Mouse (Mus musculus): ENCODE measurements around the gene Tmprss2. TPM values are rescaled to one million over a fixed set of nuclear protein-coding genes. Genes with fewer than 3 reads are reported as not detected.
A peak's percentile ranks its signal among the peaks of the same experiment; 100 is the strongest.

Tmprss2 gene
- polyA plus RNA-seq, 1 experiment from 2014 or later: 0.63 TPM

DNA sequence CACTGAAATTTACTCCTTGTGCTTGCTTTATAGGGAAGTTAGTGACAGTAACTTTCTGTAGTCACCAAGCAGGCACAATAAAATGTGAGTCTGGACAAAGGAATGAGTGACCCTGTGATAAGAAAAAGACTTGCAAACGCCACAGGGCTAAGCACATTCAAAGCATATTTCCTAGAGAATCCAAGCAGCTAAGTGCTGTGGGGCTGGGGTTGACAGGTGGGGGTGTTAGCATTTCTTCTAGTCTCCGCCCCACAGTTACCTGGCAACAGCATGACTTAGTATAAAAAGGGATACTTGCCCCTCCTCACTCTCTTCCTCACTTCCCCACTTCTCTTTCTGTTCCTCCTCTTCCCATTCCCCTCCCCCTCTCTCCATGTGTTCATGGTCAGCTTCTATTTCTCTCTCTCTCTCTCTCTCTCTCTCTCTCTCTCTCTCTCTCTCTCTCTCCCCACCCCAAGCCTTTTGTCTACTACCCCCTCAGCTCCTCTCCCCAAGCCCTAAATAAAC lies 11.4 kb upstream of the Tmprss2 start:
- Histone ChIP-seq H3K36me3 (ENCODE audit: control insufficient read depth, insufficient read depth, low read length) (no peaks in the 10 kb centered on the region), H3K9me3 (ENCODE audit: control insufficient read depth, low read length) (no peaks in the 10 kb centered on the region), H3K4me2 (ENCODE audit: low read depth, low read length) (no peak overlapping the region), H3K4me1 (ENCODE audit: control insufficient read depth, insufficient read depth, low read length) (no peaks in the 10 kb centered on the region), H3K27me3 (ENCODE audit: control insufficient read depth, insufficient read depth, low read length) (no peaks in the 10 kb centered on the region), H3K9ac (replicated peaks; ENCODE audit: low read depth, low read length) (no peak overlapping the region), H3K27ac (ENCODE audit: low read depth, low read length) (no peak overlapping the region), H3K4me3 (ENCODE audit: low read depth, low read length) (no peak overlapping the region)
- WGBS: 44% methylated on average over 2 of the region's 2 CpGs
- no peak for ATAC-seq (ENCODE audit: low read depth)

DNA sequence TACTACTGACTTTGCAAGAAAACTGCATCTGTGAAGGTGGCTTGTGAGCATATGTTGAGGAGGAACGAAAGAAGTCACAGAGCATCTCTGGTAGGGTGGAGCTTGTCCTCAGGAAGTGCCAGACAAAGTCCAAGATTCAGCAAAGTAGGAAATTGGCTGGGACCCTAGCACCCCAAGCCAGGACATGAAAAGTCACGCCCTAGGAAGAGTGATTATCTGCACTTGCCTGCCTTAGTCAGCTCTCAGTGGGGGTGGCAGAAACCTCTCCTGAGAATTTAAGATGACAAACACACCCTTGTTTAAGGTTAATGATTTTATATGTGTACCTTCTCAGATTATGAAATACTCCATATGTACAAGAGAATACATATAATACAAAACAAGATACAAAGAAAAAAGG lies 7.3 kb upstream of the Tmprss2 start:
- Histone ChIP-seq H3K4me3 (ENCODE audit: low read depth, low read length) (no peak overlapping the region), H3K27ac (ENCODE audit: low read depth, low read length) (no peak overlapping the region), H3K36me3 (ENCODE audit: control insufficient read depth, insufficient read depth, low read length) (no peaks in the 10 kb centered on the region), H3K27me3 (ENCODE audit: control insufficient read depth, insufficient read depth, low read length) (no peaks in the 10 kb centered on the region), H3K4me1 (ENCODE audit: control insufficient read depth, insufficient read depth, low read length) (no peaks in the 10 kb centered on the region), H3K4me2 (ENCODE audit: low read depth, low read length) (no peak overlapping the region), H3K9me3 (ENCODE audit: control insufficient read depth, low read length) (no peaks in the 10 kb centered on the region), H3K9ac (replicated peaks; ENCODE audit: low read depth, low read length) (no peak overlapping the region)
- no peak for ATAC-seq (ENCODE audit: low read depth)
- 78% methylated on average over 2 of the region's 2 CpGs for WGBS

- Histone ChIP-seq H3K36me3 (ENCODE audit: control insufficient read depth, insufficient read depth, low read length) (no peaks in the 10 kb centered on the region), H3K27me3 (ENCODE audit: control insufficient read depth, insufficient read depth, low read length) (peaks cover 26% of the 10 kb centered on the region), H3K4me3 (ENCODE audit: low read depth, low read length) (no peak overlapping the region), H3K9ac (replicated peaks; ENCODE audit: low read depth, low read length) (no peak overlapping the region), H3K27ac (ENCODE audit: low read depth, low read length) (no peak overlapping the region), H3K4me1 (ENCODE audit: control insufficient read depth, insufficient read depth, low read length) (peaks cover 6% of the 10 kb centered on the region; the same call in 1 of the 2 replicates), H3K4me2 (ENCODE audit: low read depth, low read length) (no peak overlapping the region), H3K9me3 (ENCODE audit: control insufficient read depth, low read length) (no peaks in the 10 kb centered on the region)
- ATAC-seq (ENCODE audit: low read depth): no peak
- 62% methylated on average over 4 of the region's 4 CpGs for WGBS
These were observed 1.0 kb upstream of the Tmprss2 start for GRCm38 (mm10) chr16:97612009-97612408.

- no peak for ATAC-seq (ENCODE audit: low read depth)
These were observed 749 bp downstream of the Tmprss2 start for GRCm38 (mm10) chr16:97610246-97610645.

DNA sequence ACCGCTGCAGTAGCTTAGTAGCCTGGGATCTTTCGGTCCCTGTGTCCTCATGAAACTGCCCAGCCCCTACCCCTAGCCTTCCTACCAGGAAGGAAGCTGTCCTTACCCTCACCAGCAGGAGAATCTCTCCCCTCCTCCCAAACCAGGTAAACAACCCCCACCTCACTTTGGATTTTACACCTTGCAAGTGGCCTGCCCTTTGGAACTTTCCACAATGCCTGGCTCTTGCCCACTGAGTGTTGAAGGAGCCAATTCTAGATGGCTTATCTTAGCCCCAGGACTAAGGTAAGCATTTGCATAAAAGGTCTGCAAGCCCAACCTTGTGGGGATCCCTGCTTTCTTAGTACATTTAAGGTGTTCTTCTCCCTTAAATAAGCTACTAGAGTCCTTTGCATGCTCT lies 1.3 kb downstream of the Tmprss2 start:
- H3K4me3 ChIP-seq (ENCODE audit: low read depth, low read length): no peak overlapping the region
- H3K9ac ChIP-seq (replicated peaks; ENCODE audit: low read depth, low read length): no peak overlapping the region
- ATAC-seq (ENCODE audit: low read depth): no peak
- no peak overlapping the region for H3K27ac ChIP-seq (ENCODE audit: low read depth, low read length)
- H3K9me3 ChIP-seq (ENCODE audit: control insufficient read depth, low read length): no peaks in the 10 kb centered on the region
- peaks cover 6% of the 10 kb centered on the region; the same call in 1 of the 2 replicates for H3K4me1 ChIP-seq (ENCODE audit: control insufficient read depth, insufficient read depth, low read length)
- peaks cover 26% of the 10 kb centered on the region for H3K27me3 ChIP-seq (ENCODE audit: control insufficient read depth, insufficient read depth, low read length)
- H3K4me2 ChIP-seq (ENCODE audit: low read depth, low read length): no peak overlapping the region
- H3K36me3 ChIP-seq (ENCODE audit: control insufficient read depth, insufficient read depth, low read length): no peaks in the 10 kb centered on the region
- WGBS: 72% methylated on average over 2 of the region's 2 CpGs

More at GRCm38 (mm10) chr16:97610246-97610645, 749 bp downstream of the Tmprss2 start:
- Histone ChIP-seq H3K9ac (replicated peaks; ENCODE audit: low read depth, low read length) (0 out of 2 replicates have a peak overlapping the region, but pooled peaks have one; percentile 32), H3K4me3 (ENCODE audit: low read depth, low read length) (peak overlapping the region; percentile 25), H3K4me1 (ENCODE audit: control insufficient read depth, insufficient read depth, low read length) (peaks cover 6% of the 10 kb centered on the region; the same call in 1 of the 2 replicates), H3K27ac (ENCODE audit: low read depth, low read length) (no peak overlapping the region), H3K9me3 (ENCODE audit: control insufficient read depth, low read length) (no peaks in the 10 kb centered on the region), H3K36me3 (ENCODE audit: control insufficient read depth, insufficient read depth, low read length) (no peaks in the 10 kb centered on the region), H3K4me2 (ENCODE audit: low read depth, low read length) (peak overlapping the region; percentile 57), H3K27me3 (ENCODE audit: control insufficient read depth, insufficient read depth, low read length) (peaks cover 26% of the 10 kb centered on the region)
- WGBS: 4% methylated on average over 20 of the region's 20 CpGs

- Histone ChIP-seq H3K9me3 (ENCODE audit: control insufficient read depth, low read length) (no peaks in the 10 kb centered on the region), H3K4me1 (ENCODE audit: control insufficient read depth, insufficient read depth, low read length) (peaks cover 6% of the 10 kb centered on the region; the same call in 1 of the 2 replicates), H3K27ac (ENCODE audit: low read depth, low read length) (no peak overlapping the region), H3K9ac (replicated peaks; ENCODE audit: low read depth, low read length) (no peak overlapping the region), H3K27me3 (ENCODE audit: control insufficient read depth, insufficient read depth, low read length) (peaks cover 26% of the 10 kb centered on the region), H3K4me2 (ENCODE audit: low read depth, low read length) (no peak overlapping the region), H3K36me3 (ENCODE audit: control insufficient read depth, insufficient read depth, low read length) (no peaks in the 10 kb centered on the region), H3K4me3 (ENCODE audit: low read depth, low read length) (no peak overlapping the region)
- no peak for ATAC-seq (ENCODE audit: low read depth)
- WGBS: 96% methylated on average over 1 of the region's 1 CpGs
These were observed 3.0 kb downstream of the Tmprss2 start for GRCm38 (mm10) chr16:97607956-97608355.

DNA sequence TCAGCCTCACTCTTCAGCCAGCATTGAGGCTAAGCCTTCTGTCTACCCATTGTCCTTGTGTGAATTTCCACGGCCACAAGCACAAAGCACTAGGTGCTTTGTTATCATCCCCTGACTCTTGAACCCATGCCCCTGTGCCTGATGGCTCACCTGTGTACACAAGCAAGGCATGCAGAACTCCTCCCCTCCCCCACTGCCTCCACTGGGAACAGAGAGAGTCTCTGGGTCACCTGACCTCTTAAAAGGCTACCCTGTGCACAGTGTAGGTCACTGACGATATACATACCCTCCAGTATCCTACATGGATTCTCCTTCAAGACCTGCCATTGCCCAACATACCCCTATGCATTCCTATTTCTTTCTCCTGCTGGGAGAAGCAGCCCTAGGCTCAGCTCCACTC lies 4.2 kb downstream of the Tmprss2 start:
- Histone ChIP-seq H3K4me1 (ENCODE audit: control insufficient read depth, insufficient read depth, low read length) (peaks cover 6% of the 10 kb centered on the region; the same call in 1 of the 2 replicates), H3K9me3 (ENCODE audit: control insufficient read depth, low read length) (no peaks in the 10 kb centered on the region), H3K27me3 (ENCODE audit: control insufficient read depth, insufficient read depth, low read length) (peaks cover 23% of the 10 kb centered on the region), H3K27ac (ENCODE audit: low read depth, low read length) (no peak overlapping the region), H3K9ac (replicated peaks; ENCODE audit: low read depth, low read length) (no peak overlapping the region), H3K36me3 (ENCODE audit: control insufficient read depth, insufficient read depth, low read length) (no peaks in the 10 kb centered on the region), H3K4me2 (ENCODE audit: low read depth, low read length) (no peak overlapping the region), H3K4me3 (ENCODE audit: low read depth, low read length) (no peak overlapping the region)
- ATAC-seq (ENCODE audit: low read depth): no peak
- 74% methylated on average over 2 of the region's 2 CpGs for WGBS

DNA sequence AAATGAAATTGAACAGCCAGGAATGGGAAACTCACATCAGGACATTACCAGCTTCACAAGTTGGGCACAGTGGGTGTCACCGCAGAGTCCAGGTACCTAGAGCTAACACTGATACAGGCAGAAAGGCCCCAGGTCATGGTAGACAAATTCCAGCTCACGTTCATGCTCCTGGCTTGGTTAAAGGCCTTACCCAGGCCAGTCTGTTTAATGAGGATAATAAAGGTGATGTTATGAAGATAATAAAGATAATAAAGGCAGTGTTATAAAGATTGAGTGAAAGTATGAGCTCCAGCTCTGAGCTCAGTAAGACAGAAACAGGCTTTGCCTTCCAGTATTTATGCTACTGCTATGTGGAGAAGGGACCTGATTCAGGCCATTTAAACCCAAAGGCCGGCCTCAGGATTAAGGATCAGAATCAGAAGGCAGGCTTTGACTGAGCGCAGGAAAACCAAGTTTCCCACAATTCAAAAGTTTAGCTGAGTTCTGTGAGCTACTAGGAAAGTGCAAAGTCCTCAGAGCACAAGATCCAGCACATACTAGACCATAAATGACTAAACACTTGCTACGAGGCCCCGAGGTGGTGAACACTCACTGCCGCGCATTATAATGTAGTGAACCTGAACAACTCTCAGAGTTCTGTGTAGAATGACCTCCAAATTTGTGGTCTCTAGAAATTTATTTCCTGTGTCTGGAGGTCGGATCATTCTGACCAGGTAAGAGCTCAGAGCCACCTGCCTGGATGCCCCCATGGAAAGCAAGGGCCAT lies 4.9 kb downstream of the Tmprss2 start:
- Histone ChIP-seq H3K9me3 (ENCODE audit: control insufficient read depth, low read length) (no peaks in the 10 kb centered on the region), H3K4me2 (ENCODE audit: low read depth, low read length) (no peak overlapping the region), H3K27me3 (ENCODE audit: control insufficient read depth, insufficient read depth, low read length) (peaks cover 21% of the 10 kb centered on the region), H3K4me3 (ENCODE audit: low read depth, low read length) (no peak overlapping the region), H3K9ac (replicated peaks; ENCODE audit: low read depth, low read length) (no peak overlapping the region), H3K27ac (ENCODE audit: low read depth, low read length) (no peak overlapping the region), H3K36me3 (ENCODE audit: control insufficient read depth, insufficient read depth, low read length) (no peaks in the 10 kb centered on the region), H3K4me1 (ENCODE audit: control insufficient read depth, insufficient read depth, low read length) (peaks cover 6% of the 10 kb centered on the region; the same call in 1 of the 2 replicates)
- 89% methylated on average over 9 of the region's 9 CpGs for WGBS
- ATAC-seq (ENCODE audit: low read depth): no peak

GRCm38 (mm10) chr16:97602256-97602655 lies 8.7 kb downstream of the Tmprss2 start:
- H3K27ac ChIP-seq (ENCODE audit: low read depth, low read length): no peak overlapping the region
- H3K4me1 ChIP-seq (ENCODE audit: control insufficient read depth, insufficient read depth, low read length): no peaks in the 10 kb centered on the region
- H3K9me3 ChIP-seq (ENCODE audit: control insufficient read depth, low read length): no peaks in the 10 kb centered on the region
- no peaks in the 10 kb centered on the region for H3K27me3 ChIP-seq (ENCODE audit: control insufficient read depth, insufficient read depth, low read length)
- H3K9ac ChIP-seq (replicated peaks; ENCODE audit: low read depth, low read length): no peak overlapping the region
- no peaks in the 10 kb centered on the region for H3K36me3 ChIP-seq (ENCODE audit: control insufficient read depth, insufficient read depth, low read length)
- WGBS: 77% methylated on average over 1 of the region's 1 CpGs
- no peak overlapping the region for H3K4me2 ChIP-seq (ENCODE audit: low read depth, low read length)
- H3K4me3 ChIP-seq (ENCODE audit: low read depth, low read length): no peak overlapping the region
- ATAC-seq (ENCODE audit: low read depth): no peak

Data from neural tube, embryonic 14.5 days (tissue).